Mouse (Mus musculus): ENCODE results near the gene Rbm48.

DNA sequence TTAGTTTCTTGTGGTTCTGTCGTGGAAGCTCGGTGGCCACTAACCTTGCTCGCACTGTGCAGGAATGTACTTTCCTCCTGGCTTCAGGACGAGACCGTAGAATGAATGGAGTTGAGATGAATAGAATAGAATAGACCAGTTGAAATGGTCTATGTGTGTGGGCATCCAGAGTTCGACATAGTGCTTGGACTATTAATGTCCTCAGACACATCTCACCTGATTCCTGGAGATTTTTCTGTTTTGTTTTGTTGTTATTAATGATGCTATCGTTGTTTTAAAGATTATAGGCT lies 52.0 kb downstream of the Rbm48 start:
- TF ChIP-seq CTCF (IDR thresholded peaks at IDR 0.05; ENCODE audit: borderline replicate concordance, insufficient read depth, low read depth, low read length) (no peak), POLR2A (IDR thresholded peaks at IDR 0.05; ENCODE audit: borderline replicate concordance, insufficient read depth, low read length) (no peak)
